Mouse (Mus musculus) midbrain, embryonic 11.5 days (tissue): ENCODE results near the gene Cmss1. TPM values are rescaled to one million over a fixed set of nuclear protein-coding genes. Genes with fewer than 3 reads are reported as not detected.

Experiments used
- ATAC-seq: fragments of 200-750 bp; cut with Nextera tagmentation; 2 replicates; pipeline ENCODE4 v1.8.0; 2017; ENCODE audit warnings: moderate TSS enrichment, moderate library complexity; ENCODE audit not compliant: low FRiP score
- DNase-seq: peaks from one replicate; pipeline ENCODE4 v3.0.0; 2015; ENCODE audit warnings: low spot score; ENCODE audit errors: missing footprints
- H3K27ac ChIP-seq: fragments of 300-500 bp; sonication (generic); 2 replicates; pipeline ENCODE4 v1.5.1; 2014; ENCODE audit warnings: low read depth, low read length
- H3K27me3 ChIP-seq: fragments of 300-500 bp; sonication (generic); 2 replicates; pipeline ENCODE4 v1.6.1; 2014; ENCODE audit warnings: mild to moderate bottlenecking, low read length, moderate library complexity, mixed read lengths; ENCODE audit not compliant: control insufficient read depth, insufficient read depth
- H3K36me3 ChIP-seq: fragments of 300-500 bp; sonication (generic); 2 replicates; pipeline ENCODE4 v1.6.1; 2014; ENCODE audit warnings: mild to moderate bottlenecking, low read length, moderate library complexity, mixed read lengths; ENCODE audit not compliant: control insufficient read depth, insufficient read depth
- H3K4me1 ChIP-seq: fragments of 300-500 bp; sonication (generic); 2 replicates; pipeline ENCODE4 v1.6.1; 2014; ENCODE audit warnings: low read length; ENCODE audit not compliant: control insufficient read depth, insufficient read depth
- H3K4me2 ChIP-seq: fragments of 300-500 bp; sonication (generic); 2 replicates; pipeline ENCODE4 v1.6.1; 2014; ENCODE audit warnings: mild to moderate bottlenecking, moderate library complexity
- H3K4me3 ChIP-seq: fragments of 300-500 bp; sonication (generic); 2 replicates; pipeline ENCODE4 v1.5.1; 2014; ENCODE audit warnings: low read depth, low read length
- H3K9ac ChIP-seq: fragments of 300-500 bp; sonication (generic); 2 replicates; pipeline ENCODE4 v1.6.1; 2014; ENCODE audit warnings: low read length
- H3K9me3 ChIP-seq: fragments of 300-500 bp; sonication (generic); 2 replicates; pipeline ENCODE4 v1.6.1; 2016; ENCODE audit warnings: low read length; ENCODE audit not compliant: control insufficient read depth
- WGBS: fragments of 180-500 bp; shearing (Covaris S2); extraction: QIAGEN DNeasy Blood & Tissue Kit; methylation state at CpG from one replicate; pipeline ENCODE4 v1.1.7; 2014; 5-methylcytosine and 5-hydroxymethylcytosine counted together
- polyA plus RNA-seq: library from polyadenylated mRNA; unstranded; fragments of >200 nt; fragmentation: Nextera tagmentation; extraction: Ambion mirVana; gene quantifications from 2 replicates; pipeline ENCODE4 v1.2.1, GENCODE M21; 2014

Gene Cmss1
- polyA plus RNA-seq, 1 experiment from 2014 or later: 56.3 TPM

DNA sequence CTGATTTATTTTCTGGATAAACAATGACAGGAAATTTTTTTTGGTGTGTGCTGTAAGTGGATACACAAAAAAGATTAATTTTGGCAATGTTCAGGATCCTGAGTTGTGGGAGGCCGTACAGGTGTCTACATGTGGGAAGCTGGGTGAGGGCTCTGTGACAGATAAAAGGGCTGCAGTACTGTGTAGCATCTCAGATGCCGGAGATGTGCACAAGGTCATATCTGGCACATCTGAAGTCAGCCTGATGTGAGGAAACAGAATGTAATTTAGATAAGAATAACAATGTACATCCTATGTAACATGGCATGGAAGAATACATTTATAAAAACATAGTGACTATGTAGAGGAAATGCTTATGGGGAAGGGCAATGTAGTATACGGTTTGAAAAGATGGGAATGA is 293.2 kb downstream of the Cmss1 start:
- H3K27me3 ChIP-seq: no peaks in the 10 kb centered on the region
- DNase-seq: no peak
- no peak overlapping the region for H3K4me2 ChIP-seq
- no peak overlapping the region for H3K9ac ChIP-seq
- no peak overlapping the region for H3K27ac ChIP-seq
- no peaks in the 10 kb centered on the region for H3K9me3 ChIP-seq
- H3K4me3 ChIP-seq: no peak overlapping the region
- no peaks in the 10 kb centered on the region for H3K36me3 ChIP-seq
- ATAC-seq: no peak
- 87% methylated on average over 3 of the region's 3 CpGs for WGBS
- H3K4me1 ChIP-seq: no peaks in the 10 kb centered on the region

DNA sequence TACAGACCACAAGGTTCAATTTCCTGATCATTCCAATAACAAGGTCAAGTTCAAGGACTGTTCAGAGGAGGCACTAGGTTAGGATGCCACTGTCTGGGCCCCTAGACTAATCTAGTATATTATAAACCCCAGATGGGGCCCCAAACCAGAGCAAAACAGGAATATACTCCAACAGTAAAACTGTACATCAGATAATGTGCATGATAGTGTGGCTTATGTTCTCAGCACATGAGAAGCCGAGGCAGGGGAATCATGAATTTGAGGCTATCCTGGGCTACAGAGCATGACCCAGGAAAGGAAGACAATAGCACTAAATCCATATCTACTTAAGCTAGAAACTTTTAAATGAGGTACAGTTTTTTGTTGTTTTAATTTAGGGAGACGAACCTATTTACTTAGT is 294.5 kb downstream of the Cmss1 start:
- H3K9ac ChIP-seq: no peak overlapping the region
- H3K4me3 ChIP-seq: no peak overlapping the region
- H3K36me3 ChIP-seq: no peaks in the 10 kb centered on the region
- no peaks in the 10 kb centered on the region for H3K9me3 ChIP-seq
- no peaks in the 10 kb centered on the region for H3K4me1 ChIP-seq
- 81% methylated on average over 2 of the region's 2 CpGs for WGBS
- H3K27me3 ChIP-seq: no peaks in the 10 kb centered on the region
- no peak for DNase-seq
- ATAC-seq: no peak
- H3K27ac ChIP-seq: no peak overlapping the region
- no peak overlapping the region for H3K4me2 ChIP-seq

DNA sequence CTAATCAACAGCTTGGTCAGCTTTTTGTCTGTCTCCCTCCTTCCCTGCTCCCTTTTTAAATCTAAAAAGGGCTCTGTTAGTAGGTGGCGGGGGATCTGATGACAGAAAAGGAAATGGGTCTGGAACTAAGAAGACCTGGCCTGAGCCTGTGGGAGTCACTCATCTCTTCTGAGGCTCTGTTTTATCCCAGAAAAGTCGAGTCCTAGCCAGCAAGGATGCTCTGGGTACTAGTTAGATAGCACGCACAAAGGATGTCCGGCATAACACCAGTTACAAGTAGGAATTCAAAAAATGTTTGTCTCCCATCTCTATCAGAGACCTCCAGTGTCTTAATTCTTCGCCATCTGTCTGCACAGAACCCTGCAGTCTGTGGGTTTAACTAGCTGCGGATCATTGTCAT is 301.2 kb downstream of the Cmss1 start:
- ATAC-seq (no peak), DNase-seq (no peak)
- no peaks in the 10 kb centered on the region for H3K36me3 ChIP-seq
- no peak overlapping the region for H3K4me3 ChIP-seq
- no peak overlapping the region for H3K27ac ChIP-seq
- no peaks in the 10 kb centered on the region for H3K9me3 ChIP-seq
- 84% methylated on average over 6 of the region's 6 CpGs for WGBS
- H3K4me1 ChIP-seq: 0 out of 2 replicates have a peak, but pooled peaks cover 2% of the 10 kb centered on the region
- no peak overlapping the region for H3K9ac ChIP-seq
- no peaks in the 10 kb centered on the region for H3K27me3 ChIP-seq
- H3K4me2 ChIP-seq: no peak overlapping the region

DNA sequence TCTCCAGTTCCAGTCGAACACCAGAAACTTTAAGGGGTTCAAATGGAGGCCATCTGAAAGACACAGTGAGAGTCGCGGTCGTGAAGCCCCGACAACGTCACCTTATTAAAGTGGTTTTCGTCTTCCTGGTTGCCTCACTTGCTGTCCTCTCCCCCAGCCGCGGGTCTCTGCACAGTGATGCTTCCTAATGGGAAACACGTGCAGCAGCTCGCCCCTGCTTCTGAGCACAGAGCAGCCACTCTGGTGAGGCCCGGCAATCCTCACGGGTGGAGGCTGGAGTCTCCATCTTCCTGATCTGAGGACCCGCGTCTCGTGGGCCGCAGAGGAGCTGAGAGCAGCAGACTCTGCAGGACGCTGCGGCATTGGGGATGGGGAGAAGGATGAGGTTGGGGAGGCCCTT is 302.9 kb downstream of the Cmss1 start:
- Histone ChIP-seq H3K4me1 (0 out of 2 replicates have a peak, but pooled peaks cover 2% of the 10 kb centered on the region), H3K9me3 (no peaks in the 10 kb centered on the region), H3K4me3 (no peak overlapping the region), H3K36me3 (no peaks in the 10 kb centered on the region), H3K9ac (no peak overlapping the region), H3K27ac (no peak overlapping the region), H3K27me3 (no peaks in the 10 kb centered on the region), H3K4me2 (no peak overlapping the region)
- ATAC-seq: no peak
- WGBS: 69% methylated on average over 19 of the region's 19 CpGs
- DNase-seq: no peak

DNA sequence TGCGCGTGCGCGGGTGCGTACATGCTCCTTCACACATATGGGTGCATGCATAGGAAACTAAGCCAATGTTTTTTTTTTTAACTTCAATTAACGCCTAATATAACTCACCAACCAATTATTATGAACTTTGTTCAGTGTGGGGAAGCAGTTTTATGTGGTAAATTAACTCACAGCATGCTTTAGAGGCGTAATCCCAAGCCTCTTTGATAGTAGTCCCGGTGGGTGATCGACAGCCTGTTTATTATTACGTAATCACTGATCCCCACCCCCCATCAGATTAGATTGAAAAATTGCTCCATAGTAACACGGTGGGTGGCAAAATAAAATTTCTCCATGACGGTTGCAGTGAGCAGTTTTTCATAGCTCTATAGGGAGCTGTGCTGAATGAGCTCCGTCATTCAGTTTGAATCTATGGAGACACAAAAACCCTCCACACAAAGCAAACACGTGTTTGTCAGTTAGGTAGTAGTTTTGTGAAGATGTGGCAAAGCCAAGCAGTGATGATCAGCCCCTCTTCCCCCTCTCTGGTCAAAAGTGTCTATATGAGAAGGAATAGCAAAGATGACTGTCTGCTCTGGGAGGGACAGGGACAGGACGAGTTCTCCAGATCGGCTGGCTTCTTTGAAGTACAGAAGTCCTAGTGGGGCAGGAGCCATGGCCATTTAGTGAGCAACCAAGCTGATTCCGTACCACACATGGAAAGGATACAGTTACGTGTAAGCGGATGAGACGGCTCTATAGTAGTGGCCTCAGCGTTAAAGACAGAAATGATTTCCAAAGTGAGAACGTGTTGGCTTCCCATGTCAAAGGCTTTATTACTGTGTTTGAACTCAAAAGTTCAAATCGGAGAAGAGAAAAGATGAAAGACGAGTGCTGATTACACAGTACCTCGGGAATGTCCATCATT is 303.6 kb downstream of the Cmss1 start:
- ATAC-seq: no peak
- Histone ChIP-seq H3K4me2 (no peak overlapping the region), H3K27ac (no peak overlapping the region), H3K4me1 (0 out of 2 replicates have a peak, but pooled peaks cover 2% of the 10 kb centered on the region), H3K27me3 (no peaks in the 10 kb centered on the region), H3K9ac (no peak overlapping the region), H3K36me3 (no peaks in the 10 kb centered on the region), H3K9me3 (no peaks in the 10 kb centered on the region), H3K4me3 (no peak overlapping the region)
- no peak for DNase-seq
- 78% methylated on average over 25 of the region's 25 CpGs for WGBS

DNA sequence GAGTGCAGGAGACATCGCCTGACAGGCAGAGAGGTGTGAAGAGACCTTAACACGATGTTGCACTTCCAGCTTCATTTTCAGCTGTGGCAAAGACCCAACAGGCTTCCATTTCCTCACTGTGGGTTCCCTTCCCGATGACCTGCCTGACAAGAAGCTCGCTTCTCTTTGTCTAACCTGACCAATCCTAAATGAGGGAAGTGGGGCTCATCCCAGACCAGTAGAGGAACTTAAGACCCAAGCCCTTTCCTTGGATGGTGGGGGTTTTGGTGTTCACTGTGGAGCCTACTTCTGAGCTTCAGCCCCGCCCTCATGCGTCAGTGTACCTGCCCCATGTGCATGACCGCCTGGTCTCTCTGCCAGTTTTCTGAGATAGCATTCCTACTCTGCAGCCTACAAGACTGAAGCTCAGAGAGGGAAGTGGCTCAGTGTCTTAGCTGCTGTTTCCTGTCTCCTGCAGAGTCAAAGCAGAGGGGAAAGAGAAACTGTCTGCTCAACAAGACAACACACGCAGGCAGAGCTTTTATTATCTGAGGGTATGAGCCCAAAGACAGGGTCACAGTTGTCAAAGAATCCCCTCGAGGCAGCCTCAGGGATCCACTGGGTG is 305.1 kb downstream of the Cmss1 start:
- no peak overlapping the region for H3K4me3 ChIP-seq
- 83% methylated on average over 9 of the region's 9 CpGs for WGBS
- H3K9ac ChIP-seq: no peak overlapping the region
- DNase-seq (no peak), ATAC-seq (no peak)
- 0 out of 2 replicates have a peak, but pooled peaks cover 2% of the 10 kb centered on the region for H3K4me1 ChIP-seq
- no peaks in the 10 kb centered on the region for H3K27me3 ChIP-seq
- H3K27ac ChIP-seq: no peak overlapping the region
- no peak overlapping the region for H3K4me2 ChIP-seq
- H3K9me3 ChIP-seq: no peaks in the 10 kb centered on the region
- no peaks in the 10 kb centered on the region for H3K36me3 ChIP-seq

DNA sequence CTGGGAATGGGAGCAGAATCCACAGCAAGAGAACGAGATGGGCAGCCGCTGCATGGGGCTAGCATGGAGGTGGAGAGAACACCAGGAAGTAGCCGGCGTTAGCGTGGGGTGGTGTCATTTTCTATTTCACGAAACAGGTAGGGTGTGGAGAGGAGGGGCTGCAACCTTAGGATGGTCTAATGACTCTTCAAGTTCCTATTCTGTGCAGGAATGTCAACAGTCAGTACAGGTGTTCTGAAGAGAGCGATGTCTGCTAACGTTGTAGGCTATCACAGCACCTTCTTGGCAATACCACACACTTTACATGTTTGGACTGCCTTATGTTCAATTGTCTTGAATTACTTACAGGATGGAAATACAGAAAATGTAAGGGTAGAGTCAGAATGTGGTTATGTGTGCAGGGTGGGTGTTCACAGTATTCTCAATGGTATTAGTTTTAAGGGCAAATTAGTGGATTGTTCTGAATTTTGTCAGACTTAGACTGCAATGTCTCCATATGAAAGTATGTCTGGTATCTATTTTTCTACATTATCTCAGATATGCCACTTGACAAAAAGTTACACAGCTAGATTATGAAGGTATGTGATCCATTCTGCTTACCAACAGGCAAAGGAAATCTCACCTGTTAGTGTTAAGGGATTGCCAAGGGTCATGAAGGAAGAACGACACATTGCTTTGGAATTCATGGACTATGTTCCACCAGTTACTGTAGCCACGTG is 311.3 kb downstream of the Cmss1 start:
- 89% methylated on average over 10 of the region's 10 CpGs for WGBS
- Histone ChIP-seq H3K9ac (no peak overlapping the region), H3K27ac (no peak overlapping the region), H3K4me2 (no peak overlapping the region), H3K36me3 (no peaks in the 10 kb centered on the region), H3K4me1 (no peaks in the 10 kb centered on the region), H3K9me3 (no peaks in the 10 kb centered on the region), H3K4me3 (no peak overlapping the region), H3K27me3 (no peaks in the 10 kb centered on the region)
- DNase-seq (no peak), ATAC-seq (no peak)

DNA sequence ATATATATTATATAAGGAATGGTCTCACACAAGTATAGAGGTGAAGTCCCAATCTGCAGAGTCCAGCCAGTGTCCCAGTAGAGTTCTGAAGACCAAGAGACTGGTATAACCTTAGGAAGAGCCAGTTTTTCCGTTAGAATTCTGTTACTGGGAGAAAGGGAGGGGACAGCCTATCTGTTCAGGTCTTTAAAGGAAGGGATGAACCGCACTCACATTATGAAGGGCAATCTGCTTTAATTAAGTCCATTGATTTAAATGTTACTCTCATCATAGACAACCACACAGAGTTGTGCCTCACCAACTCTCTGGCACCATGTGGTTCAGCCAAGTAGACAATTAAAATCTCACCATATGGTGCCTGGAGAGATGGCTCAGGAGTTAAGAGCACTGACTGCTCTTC is 313.9 kb downstream of the Cmss1 start, which contains the start of gene Tmem30c:
Gene Tmem30c (minus strand): TSS at position 101 of the 400 bp plus-strand sequence.
- Histone ChIP-seq H3K9ac (no peak within 1 kb of the TSS), H3K27me3 (no peaks in the 10 kb centered on the region), H3K36me3 (no peaks in the 10 kb centered on the region), H3K27ac (no peak within 1 kb of the TSS), H3K4me1 (no peaks in the 10 kb centered on the region), H3K4me2 (no peak within 1 kb of the TSS), H3K9me3 (no peaks in the 10 kb centered on the region), H3K4me3 (no peak within 1 kb of the TSS)
- DNase-seq (no peak), ATAC-seq (no peak)
- WGBS: 75% methylated on average over 2 of the region's 2 CpGs

DNA sequence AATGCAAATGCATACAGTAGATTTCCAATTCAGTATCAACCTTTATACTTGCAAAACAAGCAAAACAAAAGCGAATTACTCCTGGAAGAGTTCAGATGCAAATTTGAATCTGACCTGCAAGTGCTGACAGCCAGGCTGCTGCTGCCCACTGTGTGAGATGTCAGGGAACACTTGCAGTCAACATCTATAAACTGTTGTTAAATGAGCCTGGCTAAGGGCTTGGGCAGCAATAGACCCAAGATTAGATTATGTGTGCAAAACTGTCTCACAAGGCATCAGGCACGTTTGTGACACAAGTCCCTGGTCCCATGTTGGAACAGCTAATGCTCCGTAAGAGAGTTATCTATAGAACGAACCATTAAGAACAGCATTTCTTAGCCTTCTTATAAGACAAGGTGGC is 314.4 kb downstream of the Cmss1 start:
- Histone ChIP-seq H3K27me3 (no peaks in the 10 kb centered on the region), H3K27ac (no peak overlapping the region), H3K9me3 (no peaks in the 10 kb centered on the region), H3K4me3 (no peak overlapping the region), H3K36me3 (no peaks in the 10 kb centered on the region), H3K9ac (no peak overlapping the region), H3K4me1 (no peaks in the 10 kb centered on the region), H3K4me2 (no peak overlapping the region)
- ATAC-seq (no peak), DNase-seq (no peak)
- WGBS: 63% methylated on average over 4 of the region's 4 CpGs
